Comparison of ENCODE assay signal across 10 mouse cellular contexts in genomic region chr14:48119012-48119647, GRCm38 (mm10). TPM values are rescaled to one million over a fixed set of nuclear protein-coding genes. Genes with fewer than 3 reads are reported as not detected.
DNase-seq lines count a peak whose midpoint lies in the region; ATAC-seq lines count a peak whose summit lies in the region.
"Had no signal": no experiment of that assay in that cellular context is flagged by ENCODE, and none has a peak within 500 bp of the region (broad histone marks: within the 10 kb centered on the region; RNA-seq: fewer than 3 reads in every experiment).

No protein-coding gene starts in this region.

- intact Hi-C loops in left cerebral cortex, postnatal 10 days (cut with DNase I): no loop called here

- H3K9me3 ChIP-seq in kidney, embryonic 14.5 days (ENCODE audit: control insufficient read depth, low read length): no peaks in the 10 kb centered on the region
- no peaks in the 10 kb centered on the region for H3K9me3 ChIP-seq in hindbrain, embryonic 10.5 days
- H3K9me3 ChIP-seq in midbrain, embryonic 14.5 days (ENCODE audit: control insufficient read depth, low read length): no peaks in the 10 kb centered on the region

- 9% methylated on average over 9 of the region's 9 CpGs for WGBS in kidney, embryonic 14.5 days
- WGBS in hindbrain, embryonic 10.5 days: 5% methylated on average over 9 of the region's 9 CpGs
- WGBS in midbrain, embryonic 14.5 days: 3% methylated on average over 9 of the region's 9 CpGs

- no peaks in the 10 kb centered on the region for H3K36me3 ChIP-seq in kidney, embryonic 14.5 days (ENCODE audit: control insufficient read depth, insufficient read depth, low read length)
- no peaks in the 10 kb centered on the region for H3K36me3 ChIP-seq in hindbrain, embryonic 10.5 days
- no peaks in the 10 kb centered on the region for H3K36me3 ChIP-seq in midbrain, embryonic 14.5 days (ENCODE audit: control insufficient read depth, insufficient read depth, low read length)

- peak overlapping the region; percentile 1; the same call in 1 of the 2 replicates for H3K4me3 ChIP-seq in kidney, embryonic 14.5 days (ENCODE audit: low read length)
- H3K4me3 ChIP-seq in hindbrain, embryonic 10.5 days: peak overlapping the region; percentile 76; the same call in 1 of the 2 replicates
- no peak overlapping the region for H3K4me3 ChIP-seq in midbrain, embryonic 14.5 days (replicated peaks; ENCODE audit: low read depth, low read length)

- no peak overlapping the region for H3K9ac ChIP-seq in kidney, embryonic 14.5 days (ENCODE audit: low read depth, low read length)
- H3K9ac ChIP-seq in midbrain, embryonic 14.5 days (replicated peaks; ENCODE audit: low read length): no peak overlapping the region

- DNase-seq in kidney, adult 8-10 months: no peak
- DNase-seq in cerebellum, postnatal 10 days: peak; percentile 80 to 87
- DNase-seq in hindbrain, embryonic 10.5 days (ENCODE audit: low spot score): no peak
- DNase-seq in midbrain, embryonic 14.5 days: peak; percentile 65
- no peak for DNase-seq in frontal cortex, postnatal 25 days (ENCODE audit: low spot score in 2 of 2)
- no peak for DNase-seq in spleen, postnatal 10 days (ENCODE audit: low spot score in 2 of 2)
- DNase-seq in left cerebral cortex, postnatal 10 days (ENCODE audit: extremely low spot score in 1 of 2, low spot score in 2 of 2): no peak
- DNase-seq: gastrocnemius, postnatal 36 days; lung, postnatal 36 days had no signal

- no peak for ATAC-seq in kidney, embryonic 14.5 days (ENCODE audit: low FRiP score, low TSS enrichment)
- ATAC-seq in midbrain, embryonic 14.5 days (ENCODE audit: low FRiP score, low TSS enrichment): no peak

- peak overlapping the region; percentile 63; the same call in 1 of the 2 replicates for H3K4me2 ChIP-seq in kidney, embryonic 14.5 days (replicated peaks; ENCODE audit: low read depth, low read length)
- peak overlapping the region; percentile 84 for H3K4me2 ChIP-seq in midbrain, embryonic 14.5 days (ENCODE audit: low read length)

- no peaks in the 10 kb centered on the region for H3K27me3 ChIP-seq in kidney, embryonic 14.5 days (ENCODE audit: control insufficient read depth, insufficient read depth, low read length)
- no peaks in the 10 kb centered on the region; the same call in 1 of the 2 replicates for H3K27me3 ChIP-seq in hindbrain, embryonic 10.5 days (ENCODE audit: insufficient read depth, poor library complexity, severe bottlenecking)
- H3K27me3 ChIP-seq in midbrain, embryonic 14.5 days (ENCODE audit: control insufficient read depth, insufficient read depth, low read length): no peaks in the 10 kb centered on the region

- H3K4me1 ChIP-seq in kidney, embryonic 14.5 days (ENCODE audit: control insufficient read depth, insufficient read depth, low read length): peaks cover 4% of the 10 kb centered on the region; the same call in 1 of the 2 replicates
- peaks cover 52% of the 10 kb centered on the region for H3K4me1 ChIP-seq in hindbrain, embryonic 10.5 days (replicated peaks)
- H3K4me1 ChIP-seq in midbrain, embryonic 14.5 days (ENCODE audit: control insufficient read depth, insufficient read depth, low read length): peaks cover 36% of the 10 kb centered on the region

- H3K27ac ChIP-seq in kidney, embryonic 14.5 days (ENCODE audit: low read depth, low read length): no peak overlapping the region
- peak overlapping the region; percentile 46 for H3K27ac ChIP-seq in hindbrain, embryonic 10.5 days
- H3K27ac ChIP-seq in midbrain, embryonic 14.5 days (replicated peaks; ENCODE audit: low read depth, low read length): no peak overlapping the region

RNA-seq across cellular contexts. Expression of gene Peli2, which starts 1.5 kb away (rescaled TPM):
- polyA plus RNA-seq in kidney, embryonic 14.5 days (2014; fragmentation: Nextera tagmentation; extraction: Ambion mirVana): 6.1 and 10.8 TPM in 2 replicates
- polyA plus RNA-seq in hindbrain, embryonic 10.5 days (2016; fragmentation: Nextera tagmentation; extraction: Ambion mirVana): 16.0 and 16.9 TPM in 2 replicates
- polyA plus RNA-seq in midbrain, embryonic 14.5 days (2014; fragmentation: Nextera tagmentation; extraction: Ambion mirVana): 6.6 and 8.6 TPM in 2 replicates
- total RNA-seq in left cerebral cortex, postnatal 10 days (2021): 10 to 100 TPM; 19.9 to 23.7 TPM

Comparison
In these comparisons a context has a peak if more than half of its experiments do, and no peak if none do; other contexts are left out.
1. DNase-seq: peak in cerebellum, postnatal 10 days (2 of 2) and midbrain, embryonic 14.5 days (single experiment); none in kidney, adult 8-10 months (0 of 2), hindbrain, embryonic 10.5 days (single experiment), frontal cortex, postnatal 25 days (0 of 2), spleen, postnatal 10 days (0 of 2) and left cerebral cortex, postnatal 10 days (0 of 2).